Mouse (Mus musculus) stomach, embryonic 14.5 days (tissue): ENCODE results near the gene Cyp4f40. TPM values are rescaled to one million over a fixed set of nuclear protein-coding genes. Genes with fewer than 3 reads are reported as not detected.

Experiments used
- ATAC-seq: fragments of 200-750 bp; cut with Nextera tagmentation; 2 replicates; pipeline ENCODE4 v1.8.0; 2017; ENCODE audit warnings: low read depth, moderate TSS enrichment; ENCODE audit not compliant: insufficient number of reproducible peaks, insufficient read depth, low FRiP score
- H3K27ac ChIP-seq: fragments of 300-500 bp; sonication (generic); 2 replicates; pipeline ENCODE4 v1.5.1; 2014; ENCODE audit warnings: mild to moderate bottlenecking, low read length, moderate library complexity, mixed read lengths
- H3K27me3 ChIP-seq: fragments of 300-500 bp; sonication (generic); 2 replicates; pipeline ENCODE4 v1.6.1; 2014; ENCODE audit warnings: low read length, control low read depth, mixed read lengths; ENCODE audit not compliant: control insufficient read depth, insufficient read depth
- H3K36me3 ChIP-seq: fragments of 300-500 bp; sonication (generic); 2 replicates; pipeline ENCODE4 v1.6.1; 2014; ENCODE audit warnings: mild to moderate bottlenecking, control low read depth, low read length, moderate library complexity, mixed read lengths; ENCODE audit not compliant: control insufficient read depth, insufficient read depth
- H3K4me1 ChIP-seq: fragments of 300-500 bp; sonication (generic); 2 replicates; pipeline ENCODE4 v1.6.1; 2014; ENCODE audit warnings: low read length, control low read depth, mixed read lengths; ENCODE audit not compliant: control insufficient read depth, insufficient read depth
- H3K4me2 ChIP-seq: fragments of 300-500 bp; sonication (generic); replicated peaks from 2 replicates; pipeline ENCODE4 v1.6.1; 2014; ENCODE audit warnings: low read depth, low read length, control low read depth
- H3K4me3 ChIP-seq: fragments of 300-500 bp; sonication (generic); 2 replicates; pipeline ENCODE4 v1.5.1; 2014; ENCODE audit warnings: low read depth, low read length, control low read depth
- H3K9ac ChIP-seq: fragments of 300-500 bp; sonication (generic); replicated peaks from 2 replicates; pipeline ENCODE4 v1.6.1; 2014; ENCODE audit warnings: low read depth, mild to moderate bottlenecking, control low read depth, low read length, moderate library complexity, mixed read lengths
- H3K9me3 ChIP-seq: fragments of 300-500 bp; sonication (generic); 2 replicates; pipeline ENCODE4 v1.6.1; 2016; ENCODE audit warnings: low read depth, low read length, control low read depth; ENCODE audit not compliant: control insufficient read depth
- WGBS: fragments of 180-500 bp; shearing (Covaris S2); extraction: QIAGEN DNeasy Blood & Tissue Kit; methylation state at CpG from one replicate; pipeline ENCODE4 v1.1.7; 2014; 5-methylcytosine and 5-hydroxymethylcytosine counted together
- polyA plus RNA-seq: library from polyadenylated mRNA; unstranded; fragments of >200 nt; fragmentation: Nextera tagmentation; extraction: Ambion mirVana; gene quantifications from 2 replicates; pipeline ENCODE4 v1.2.1, GENCODE M21; 2014

Gene Cyp4f40
- polyA plus RNA-seq, 1 experiment from 2014 or later = 0.23 TPM

DNA sequence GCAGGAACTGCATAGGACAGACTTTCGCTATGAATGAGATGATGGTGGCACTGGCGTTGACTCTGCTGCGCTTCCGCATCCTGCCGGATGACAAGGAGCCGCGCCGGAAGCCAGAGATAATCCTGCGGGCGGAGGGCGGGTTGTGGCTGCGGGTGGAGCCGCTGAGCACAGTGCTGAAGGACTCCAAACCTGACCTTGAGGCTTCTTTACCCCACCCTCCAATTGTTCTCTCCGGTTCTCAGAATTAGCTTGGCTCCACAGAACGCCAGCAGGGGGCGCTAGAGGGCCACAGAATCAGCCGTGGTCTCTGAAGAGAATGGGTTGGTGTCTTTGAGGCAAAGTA lies 23.8 kb upstream of the Cyp4f40 start:
- Histone ChIP-seq H3K4me1 (no peaks in the 10 kb centered on the region), H3K9ac (no peak overlapping the region), H3K27ac (no peak overlapping the region), H3K27me3 (no peaks in the 10 kb centered on the region), H3K9me3 (no peaks in the 10 kb centered on the region), H3K4me2 (peak overlapping the region; percentile 53), H3K4me3 (peak overlapping the region; percentile 28), H3K36me3 (no peaks in the 10 kb centered on the region)
- ATAC-seq = peak; percentile 69; the same call in 1 of the 2 replicates
- WGBS = 2% methylated on average over 17 of the region's 17 CpGs

DNA sequence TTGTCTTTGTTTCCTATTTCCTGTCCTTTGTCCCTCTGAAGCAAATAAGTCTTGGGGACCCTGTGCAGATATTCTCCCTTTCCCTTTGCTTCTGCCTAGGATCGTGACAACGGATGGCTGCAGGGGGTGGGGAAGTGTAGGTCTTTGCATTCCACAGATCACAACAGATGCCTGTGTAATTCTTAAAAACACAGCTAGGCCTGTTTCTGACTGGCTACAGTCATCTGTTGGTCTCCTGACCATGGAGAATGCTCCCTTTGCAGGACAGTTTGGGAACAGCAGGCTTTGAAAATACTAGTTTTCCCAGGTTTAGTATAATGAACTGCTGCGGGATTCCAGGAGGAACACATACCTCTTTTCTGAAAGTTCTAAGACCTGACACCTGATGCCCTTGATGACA lies 22.4 kb upstream of the Cyp4f40 start:
- Histone ChIP-seq H3K4me3 (no peak overlapping the region), H3K9ac (no peak overlapping the region), H3K27ac (no peak overlapping the region), H3K4me2 (no peak overlapping the region), H3K36me3 (no peaks in the 10 kb centered on the region), H3K27me3 (no peaks in the 10 kb centered on the region), H3K9me3 (no peaks in the 10 kb centered on the region), H3K4me1 (no peaks in the 10 kb centered on the region)
- WGBS = 64% methylated on average over 3 of the region's 3 CpGs
- ATAC-seq = no peak

DNA sequence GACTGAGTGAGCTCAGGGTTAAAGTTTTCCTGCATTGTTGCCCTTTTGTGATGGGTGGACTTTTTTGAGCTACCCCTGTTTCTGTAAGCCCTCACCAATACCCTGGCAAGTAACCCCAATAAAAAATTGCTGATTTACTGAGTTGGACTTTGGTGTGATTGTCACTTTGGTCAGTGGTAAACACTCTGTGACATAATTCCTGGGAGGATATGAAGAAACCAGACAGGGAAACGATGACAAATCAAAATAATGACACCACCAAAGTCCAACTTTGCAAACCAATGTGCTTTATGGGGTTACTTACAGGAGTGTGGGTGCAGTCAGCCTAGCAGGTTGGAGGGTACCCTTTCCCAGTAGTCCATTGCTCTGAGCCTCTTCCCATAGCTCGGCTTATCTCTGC lies 21.5 kb upstream of the Cyp4f40 start:
- Histone ChIP-seq H3K36me3 (no peaks in the 10 kb centered on the region), H3K9ac (no peak overlapping the region), H3K4me2 (no peak overlapping the region), H3K4me3 (no peak overlapping the region), H3K4me1 (no peaks in the 10 kb centered on the region), H3K27me3 (no peaks in the 10 kb centered on the region), H3K9me3 (no peaks in the 10 kb centered on the region), H3K27ac (no peak overlapping the region)
- ATAC-seq = no peak
- 91% methylated on average over 2 of the region's 2 CpGs for WGBS

DNA sequence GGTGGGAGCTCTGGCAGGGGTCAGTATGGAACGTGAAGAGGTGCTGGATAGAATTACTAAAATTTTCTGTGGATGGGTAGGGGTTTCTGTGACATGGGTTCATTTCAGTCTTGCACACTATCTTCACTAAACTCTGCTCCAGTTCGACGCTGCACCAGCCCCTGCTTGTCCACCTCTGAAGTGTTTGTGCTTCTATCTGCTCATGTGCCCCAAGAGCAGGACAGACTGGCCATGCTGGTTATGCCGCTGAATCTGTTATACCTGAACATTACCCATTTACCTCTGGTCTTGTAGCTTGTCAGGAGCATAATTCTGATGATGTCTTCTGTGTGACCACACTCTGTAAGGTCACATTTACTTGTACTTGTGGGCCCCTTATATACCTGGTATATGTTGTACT lies 12.1 kb upstream of the Cyp4f40 start:
- Histone ChIP-seq H3K4me3 (no peak overlapping the region), H3K4me2 (no peak overlapping the region), H3K36me3 (no peaks in the 10 kb centered on the region), H3K9me3 (no peaks in the 10 kb centered on the region), H3K4me1 (no peaks in the 10 kb centered on the region), H3K27me3 (no peaks in the 10 kb centered on the region), H3K9ac (no peak overlapping the region), H3K27ac (no peak overlapping the region)
- 87% methylated on average over 4 of the region's 4 CpGs for WGBS
- ATAC-seq = no peak

DNA sequence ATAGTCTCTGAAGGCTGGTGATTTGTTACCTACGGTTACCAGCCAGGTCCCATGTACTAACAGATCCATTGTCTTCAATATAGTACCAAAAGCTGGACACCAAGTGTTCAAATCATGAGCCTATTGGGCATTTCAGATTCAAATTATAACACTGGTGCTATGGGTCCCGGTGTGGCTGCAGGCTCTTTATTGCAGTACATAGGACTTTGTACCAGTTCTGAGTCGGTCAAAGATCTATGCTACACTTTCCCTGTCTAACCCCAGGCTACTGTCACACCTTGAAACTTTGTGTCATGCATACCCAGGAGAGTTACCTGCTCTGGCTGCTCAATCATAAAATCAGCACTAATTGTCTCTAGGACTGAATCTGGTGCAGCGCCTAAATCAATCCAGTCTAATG lies 4.8 kb upstream of the Cyp4f40 start:
- no peak for ATAC-seq
- Histone ChIP-seq H3K4me3 (no peak overlapping the region), H3K36me3 (no peaks in the 10 kb centered on the region), H3K4me1 (no peaks in the 10 kb centered on the region), H3K9me3 (no peaks in the 10 kb centered on the region), H3K9ac (no peak overlapping the region), H3K27me3 (no peaks in the 10 kb centered on the region), H3K4me2 (no peak overlapping the region), H3K27ac (no peak overlapping the region)
- WGBS = 91% methylated on average over 4 of the region's 4 CpGs

DNA sequence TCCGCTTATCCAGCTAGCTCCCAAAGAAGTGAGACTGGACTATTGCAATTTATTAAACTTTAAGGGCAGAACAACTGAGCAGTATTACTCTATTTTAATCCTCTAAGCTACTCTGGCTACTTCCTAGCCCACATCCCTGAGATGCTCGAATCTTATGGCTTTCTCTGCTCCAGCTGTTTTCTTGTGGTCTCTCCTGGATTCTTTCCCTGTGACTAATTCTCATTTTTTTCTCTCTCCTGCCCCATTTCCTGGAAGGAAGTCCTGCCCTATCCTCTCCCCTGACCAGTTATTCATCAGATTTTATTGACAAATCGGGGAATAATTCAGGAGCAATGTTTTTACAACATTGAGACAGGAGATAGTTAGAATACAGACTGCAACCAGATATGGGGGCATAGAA lies 1.7 kb upstream of the Cyp4f40 start:
- Histone ChIP-seq H3K4me2 (no peak overlapping the region), H3K9me3 (no peaks in the 10 kb centered on the region), H3K36me3 (no peaks in the 10 kb centered on the region), H3K9ac (no peak overlapping the region), H3K4me3 (no peak overlapping the region), H3K27ac (no peak overlapping the region), H3K4me1 (no peaks in the 10 kb centered on the region), H3K27me3 (no peaks in the 10 kb centered on the region)
- WGBS = 73% methylated on average over 3 of the region's 3 CpGs
- no peak for ATAC-seq

DNA sequence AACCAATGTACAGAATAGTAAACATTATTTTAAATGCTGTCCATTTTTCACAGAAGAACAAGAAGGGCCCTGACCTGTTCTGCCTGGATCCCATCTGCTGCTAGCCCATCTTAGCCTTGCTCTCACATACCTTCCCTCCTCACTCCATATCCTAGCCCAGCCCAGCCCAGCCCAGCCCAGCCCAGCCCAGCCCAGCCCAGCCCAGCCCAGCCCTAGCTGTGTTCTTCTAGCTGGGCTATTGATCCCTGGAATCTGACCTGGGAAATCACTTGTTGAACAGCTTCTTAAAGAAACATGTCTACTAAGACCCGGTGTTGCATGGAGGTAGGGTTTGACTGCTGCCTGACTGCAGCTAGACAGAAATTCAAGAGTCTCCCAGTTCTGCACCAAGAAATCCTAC lies 454 bp upstream of the Cyp4f40 start:
- no peak overlapping the region for H3K4me2 ChIP-seq
- no peaks in the 10 kb centered on the region for H3K27me3 ChIP-seq
- WGBS = 75% methylated on average over 1 of the region's 1 CpGs
- H3K27ac ChIP-seq = no peak overlapping the region
- no peak overlapping the region for H3K4me3 ChIP-seq
- H3K9ac ChIP-seq = no peak overlapping the region
- no peak for ATAC-seq
- no peaks in the 10 kb centered on the region for H3K9me3 ChIP-seq
- H3K4me1 ChIP-seq = no peaks in the 10 kb centered on the region
- no peaks in the 10 kb centered on the region for H3K36me3 ChIP-seq

DNA sequence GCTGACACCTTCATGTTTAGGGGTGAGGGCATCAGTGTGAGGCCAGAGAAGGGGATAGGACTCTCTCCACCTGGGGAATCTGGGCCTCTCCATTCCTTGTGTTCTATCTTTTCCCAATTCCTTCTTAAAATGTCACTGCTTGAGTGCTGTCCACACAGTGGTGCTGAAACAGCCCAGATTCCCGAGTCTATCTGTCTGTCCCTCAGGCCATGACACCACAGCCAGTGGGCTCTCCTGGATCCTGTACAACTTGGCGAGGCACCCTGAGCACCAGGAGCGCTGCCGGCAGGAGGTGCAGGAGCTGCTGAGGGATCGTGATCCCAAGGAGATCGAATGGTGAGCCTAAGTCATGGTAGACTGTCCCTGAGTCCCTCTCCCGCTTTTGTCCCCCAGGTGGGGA lies 15.3 kb downstream of the Cyp4f40 start:
- no peak overlapping the region for H3K4me3 ChIP-seq
- no peaks in the 10 kb centered on the region for H3K36me3 ChIP-seq
- no peaks in the 10 kb centered on the region for H3K27me3 ChIP-seq
- H3K4me1 ChIP-seq = no peaks in the 10 kb centered on the region
- H3K27ac ChIP-seq = no peak overlapping the region
- no peaks in the 10 kb centered on the region for H3K9me3 ChIP-seq
- no peak overlapping the region for H3K9ac ChIP-seq
- 57% methylated on average over 7 of the region's 7 CpGs for WGBS
- ATAC-seq = no peak
- no peak overlapping the region for H3K4me2 ChIP-seq

DNA sequence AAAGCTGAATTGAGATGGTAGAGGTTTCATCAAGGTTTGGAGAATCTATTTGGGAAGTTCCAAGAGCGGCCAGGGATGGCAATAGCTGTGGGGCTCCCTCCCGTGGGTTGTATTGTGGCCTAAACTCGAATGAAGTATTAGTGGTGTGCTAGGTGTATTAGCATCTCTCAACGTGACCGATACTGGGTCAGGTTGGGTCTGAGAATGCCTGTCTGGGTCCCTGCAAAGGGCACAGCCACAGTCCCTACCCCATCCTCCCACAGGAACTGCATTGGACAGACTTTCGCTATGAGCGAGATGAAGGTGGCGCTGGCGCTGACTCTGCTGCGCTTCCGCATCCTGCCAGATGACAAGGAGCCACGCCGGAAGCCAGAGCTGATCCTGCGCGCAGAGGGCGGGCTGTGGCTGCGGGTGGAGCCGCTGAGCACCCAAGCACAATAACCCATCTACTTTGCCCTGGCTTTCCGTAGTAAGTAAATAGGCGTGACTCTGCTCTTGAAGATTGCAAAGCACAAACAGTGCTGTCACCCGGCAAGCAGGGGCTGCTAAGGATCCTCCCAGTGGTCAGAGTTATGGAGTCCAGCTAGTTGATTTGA lies 17.4 kb downstream of the Cyp4f40 start:
- Histone ChIP-seq H3K27ac (no peak overlapping the region), H3K4me2 (peak overlapping the region; percentile 4; the same call in 1 of the 2 replicates), H3K9ac (no peak overlapping the region), H3K9me3 (no peaks in the 10 kb centered on the region), H3K4me1 (no peaks in the 10 kb centered on the region), H3K4me3 (no peak overlapping the region), H3K36me3 (no peaks in the 10 kb centered on the region), H3K27me3 (no peaks in the 10 kb centered on the region)
- 33% methylated on average over 21 of the region's 21 CpGs for whole genome bisulfite sequencing
- ATAC-seq = no peak
